Mouse (Mus musculus): ENCODE measurements around the gene Nsun7.

- TF ChIP-seq POLR2A (IDR thresholded peaks at IDR 0.05; ENCODE audit: control insufficient read depth, low read depth, low read length) (no peak), CTCF (IDR thresholded peaks at IDR 0.05; ENCODE audit: control insufficient read depth, insufficient read depth, insufficient replicate concordance, low read depth, low read length) (no peak)
Observed at GRCm38 (mm10) chr5:66328766-66329165, 69.1 kb downstream of the Nsun7 start.
